Mouse (Mus musculus) heart, embryonic 11.5 days (tissue): Measurements from ENCODE around the gene Bcas3. TPM values are rescaled to one million over a fixed set of nuclear protein-coding genes. Genes with fewer than 3 reads are reported as not detected.
A peak's percentile ranks its signal among the peaks of the same experiment; 100 is the strongest.

ENCODE experiments used
- ATAC-seq: fragments of 200-750 bp; cut with Nextera tagmentation; replicated peaks from 2 replicates; pipeline ENCODE4 v1.8.0; 2017; ENCODE audit warnings: moderate library complexity; ENCODE audit not compliant: insufficient number of reproducible peaks, low FRiP score, low TSS enrichment
- H3K27ac ChIP-seq: fragments of 300-500 bp; sonication (generic); 2 replicates; pipeline ENCODE4 v1.5.1; 2014; ENCODE audit warnings: mild to moderate bottlenecking, low read depth, low read length
- H3K27me3 ChIP-seq: fragments of 300-500 bp; sonication (generic); 2 replicates; pipeline ENCODE4 v1.6.1; 2014; ENCODE audit warnings: mild to moderate bottlenecking, low read length, mixed read lengths; ENCODE audit not compliant: control insufficient read depth, insufficient read depth
- H3K36me3 ChIP-seq: fragments of 300-500 bp; sonication (generic); 2 replicates; pipeline ENCODE4 v1.6.1; 2014; ENCODE audit warnings: mild to moderate bottlenecking, low read length, moderate library complexity, mixed read lengths; ENCODE audit not compliant: control insufficient read depth, insufficient read depth
- H3K4me1 ChIP-seq: fragments of 300-500 bp; sonication (generic); 2 replicates; pipeline ENCODE4 v1.6.1; 2014; ENCODE audit warnings: low read length; ENCODE audit not compliant: control insufficient read depth, insufficient read depth
- H3K4me2 ChIP-seq: fragments of 300-500 bp; sonication (generic); 2 replicates; pipeline ENCODE4 v1.6.1; 2014; ENCODE audit warnings: mild to moderate bottlenecking, moderate library complexity
- H3K4me3 ChIP-seq: fragments of 300-500 bp; sonication (generic); 2 replicates; pipeline ENCODE4 v1.5.1; 2014; ENCODE audit warnings: low read depth, low read length
- H3K9ac ChIP-seq: fragments of 300-500 bp; sonication (generic); 2 replicates; pipeline ENCODE4 v1.6.1; 2014; ENCODE audit warnings: mild to moderate bottlenecking, low read depth, low read length, moderate library complexity
- H3K9me3 ChIP-seq: fragments of 300-500 bp; sonication (generic); replicated peaks from 2 replicates; pipeline ENCODE4 v1.6.1; 2016; ENCODE audit warnings: low read length; ENCODE audit not compliant: control insufficient read depth
- WGBS: fragments of 180-500 bp; shearing (Covaris S2); extraction: QIAGEN DNeasy Blood & Tissue Kit; methylation state at CpG from one replicate; pipeline ENCODE4 v1.1.7; 2014; ENCODE audit not compliant: insufficient replicate concordance; 5-methylcytosine and 5-hydroxymethylcytosine counted together
- polyA plus RNA-seq: library from polyadenylated mRNA; unstranded; fragments of >200 nt; fragmentation: Nextera tagmentation; extraction: Ambion mirVana; gene quantifications from 2 replicates; pipeline ENCODE4 v1.2.1, GENCODE M21; 2014

Bcas3 gene
- polyA plus RNA-seq, 1 experiment from 2014 or later, result 22.8 TPM

GRCm38 (mm10) chr11:85359641-85360040 is 6.7 kb downstream of the Bcas3 start:
- Histone ChIP-seq H3K4me2 (no peak overlapping the region), H3K36me3 (no peaks in the 10 kb centered on the region), H3K27me3 (no peaks in the 10 kb centered on the region), H3K27ac (no peak overlapping the region), H3K4me3 (no peak overlapping the region), H3K4me1 (no peaks in the 10 kb centered on the region), H3K9ac (no peak overlapping the region), H3K9me3 (no peaks in the 10 kb centered on the region)
- 88% methylated on average over 6 of the region's 6 CpGs for WGBS
- no peak for ATAC-seq

- WGBS, result 81% methylated on average over 8 of the region's 8 CpGs
These were observed 8.7 kb downstream of the Bcas3 start for GRCm38 (mm10) chr11:85361621-85362020.

GRCm38 (mm10) chr11:85366168-85366567 is 13.2 kb downstream of the Bcas3 start:
- no peak overlapping the region for H3K4me2 ChIP-seq
- H3K9ac ChIP-seq, result no peak overlapping the region
- peaks cover 2% of the 10 kb centered on the region; the same call in 1 of the 2 replicates for H3K36me3 ChIP-seq
- H3K27me3 ChIP-seq, result no peaks in the 10 kb centered on the region
- ATAC-seq, result no peak
- H3K4me1 ChIP-seq, result no peaks in the 10 kb centered on the region
- no peaks in the 10 kb centered on the region for H3K9me3 ChIP-seq
- H3K27ac ChIP-seq, result no peak overlapping the region
- WGBS, result 89% methylated on average over 3 of the region's 3 CpGs
- H3K4me3 ChIP-seq, result no peak overlapping the region

More at GRCm38 (mm10) chr11:85361621-85362020, 8.7 kb downstream of the Bcas3 start:
- H3K27ac ChIP-seq, result no peak overlapping the region
- ATAC-seq, result no peak
- H3K4me2 ChIP-seq, result no peak overlapping the region
- H3K4me1 ChIP-seq, result no peaks in the 10 kb centered on the region
- no peak overlapping the region for H3K9ac ChIP-seq
- H3K9me3 ChIP-seq, result no peaks in the 10 kb centered on the region
- peaks cover 2% of the 10 kb centered on the region; the same call in 1 of the 2 replicates for H3K36me3 ChIP-seq
- no peak overlapping the region for H3K4me3 ChIP-seq
- H3K27me3 ChIP-seq, result no peaks in the 10 kb centered on the region

- Histone ChIP-seq H3K9me3 (no peaks in the 10 kb centered on the region), H3K9ac (no peak overlapping the region), H3K4me1 (no peaks in the 10 kb centered on the region), H3K4me2 (no peak overlapping the region), H3K36me3 (peaks cover 2% of the 10 kb centered on the region; the same call in 1 of the 2 replicates), H3K27ac (no peak overlapping the region), H3K27me3 (no peaks in the 10 kb centered on the region), H3K4me3 (no peak overlapping the region)
- WGBS, result 72% methylated on average over 3 of the region's 3 CpGs
- no peak for ATAC-seq
These were observed 14.9 kb downstream of the Bcas3 start for GRCm38 (mm10) chr11:85367823-85368222.

DNA sequence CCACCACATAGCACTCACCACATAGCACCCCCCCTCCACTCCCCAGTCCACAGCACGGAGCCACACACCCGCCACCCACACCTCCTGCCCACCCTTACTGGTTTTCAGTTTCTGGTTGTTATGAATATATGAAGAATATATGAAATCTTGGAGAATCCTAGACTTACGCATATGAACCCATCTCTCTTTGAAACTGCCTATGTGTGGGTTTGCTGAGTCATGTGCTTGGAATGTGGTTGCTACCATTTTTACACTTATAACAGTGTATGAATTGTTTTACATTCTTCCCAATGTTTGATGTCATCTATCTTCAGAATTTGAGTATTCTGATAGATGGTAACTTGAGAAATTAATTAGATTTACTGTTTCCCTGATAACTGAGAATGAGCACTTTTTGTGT is 26.1 kb downstream of the Bcas3 start:
- Histone ChIP-seq H3K27me3 (no peaks in the 10 kb centered on the region), H3K4me1 (no peaks in the 10 kb centered on the region), H3K27ac (no peak overlapping the region), H3K4me3 (no peak overlapping the region), H3K4me2 (no peak overlapping the region), H3K9ac (no peak overlapping the region), H3K36me3 (no peaks in the 10 kb centered on the region), H3K9me3 (no peaks in the 10 kb centered on the region)
- 81% methylated on average over 3 of the region's 3 CpGs for WGBS
- ATAC-seq, result no peak

GRCm38 (mm10) chr11:85380046-85380445 is 27.1 kb downstream of the Bcas3 start:
- Histone ChIP-seq H3K9me3 (no peaks in the 10 kb centered on the region), H3K4me1 (no peaks in the 10 kb centered on the region), H3K4me2 (no peak overlapping the region), H3K27ac (no peak overlapping the region), H3K4me3 (no peak overlapping the region), H3K9ac (no peak overlapping the region), H3K36me3 (no peaks in the 10 kb centered on the region), H3K27me3 (no peaks in the 10 kb centered on the region)
- 14% methylated on average over 1 of the region's 1 CpGs for WGBS
- no peak for ATAC-seq

- WGBS, result 21% methylated on average over 4 of the region's 4 CpGs
- no peak overlapping the region for H3K4me3 ChIP-seq
- no peaks in the 10 kb centered on the region for H3K36me3 ChIP-seq
- H3K27me3 ChIP-seq, result no peaks in the 10 kb centered on the region
- no peak overlapping the region for H3K9ac ChIP-seq
- no peak for ATAC-seq
- no peak overlapping the region for H3K4me2 ChIP-seq
- no peaks in the 10 kb centered on the region for H3K4me1 ChIP-seq
- no peaks in the 10 kb centered on the region for H3K9me3 ChIP-seq
- H3K27ac ChIP-seq, result no peak overlapping the region
These were observed 29.1 kb downstream of the Bcas3 start for GRCm38 (mm10) chr11:85382055-85382454.

DNA sequence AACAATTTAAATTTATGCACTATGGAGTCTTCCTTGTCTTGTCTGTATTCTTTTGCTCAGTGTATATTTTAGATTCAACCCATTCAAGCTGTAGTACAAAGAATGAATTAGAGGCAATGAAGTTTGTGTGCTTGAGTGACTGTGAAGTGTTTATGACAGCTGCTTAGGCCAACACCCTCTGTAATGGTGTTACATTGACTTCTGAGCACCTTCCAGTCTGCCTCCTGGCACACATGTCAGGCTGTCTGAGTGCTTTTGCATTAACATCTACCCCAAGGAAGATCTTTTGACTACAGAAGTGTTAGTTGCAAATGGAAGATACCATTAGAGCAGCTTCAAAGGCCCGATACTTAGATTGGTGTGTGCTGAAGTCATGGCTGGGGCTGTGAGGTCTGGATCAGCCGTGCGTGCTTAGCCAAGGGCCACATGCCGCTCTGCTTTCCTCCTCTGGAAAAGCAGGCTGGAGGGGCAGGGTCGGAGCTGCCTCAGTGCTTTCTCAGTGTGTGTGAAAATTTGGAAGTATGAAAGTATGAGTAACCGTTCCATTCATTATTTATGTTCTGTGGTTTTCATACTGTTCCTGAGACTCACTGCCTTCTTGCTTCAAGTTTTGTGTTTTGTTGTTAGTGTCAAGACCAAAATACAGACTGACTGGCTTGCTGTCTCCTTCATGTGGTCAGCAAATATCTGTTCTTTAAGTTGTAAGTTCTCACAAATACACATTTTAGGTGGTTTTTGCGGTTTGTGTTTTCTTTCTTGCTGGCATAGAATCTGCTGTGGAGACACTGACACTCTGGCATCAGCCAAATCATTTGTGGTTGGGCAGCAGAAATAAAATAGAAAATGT is 31.2 kb downstream of the Bcas3 start:
- no peaks in the 10 kb centered on the region for H3K27me3 ChIP-seq
- no peaks in the 10 kb centered on the region for H3K36me3 ChIP-seq
- H3K4me2 ChIP-seq, result no peak overlapping the region
- H3K9me3 ChIP-seq, result no peaks in the 10 kb centered on the region
- 0 out of 2 replicates have a peak overlapping the region, but pooled peaks have one; percentile 34 for H3K9ac ChIP-seq
- H3K4me3 ChIP-seq, result no peak overlapping the region
- no peak overlapping the region for H3K27ac ChIP-seq
- ATAC-seq, result no peak
- 70% methylated on average over 7 of the region's 7 CpGs for WGBS
- H3K4me1 ChIP-seq, result no peaks in the 10 kb centered on the region
